8 mouse cellular contexts compared by ENCODE assay signal in the genomic region with DNA sequence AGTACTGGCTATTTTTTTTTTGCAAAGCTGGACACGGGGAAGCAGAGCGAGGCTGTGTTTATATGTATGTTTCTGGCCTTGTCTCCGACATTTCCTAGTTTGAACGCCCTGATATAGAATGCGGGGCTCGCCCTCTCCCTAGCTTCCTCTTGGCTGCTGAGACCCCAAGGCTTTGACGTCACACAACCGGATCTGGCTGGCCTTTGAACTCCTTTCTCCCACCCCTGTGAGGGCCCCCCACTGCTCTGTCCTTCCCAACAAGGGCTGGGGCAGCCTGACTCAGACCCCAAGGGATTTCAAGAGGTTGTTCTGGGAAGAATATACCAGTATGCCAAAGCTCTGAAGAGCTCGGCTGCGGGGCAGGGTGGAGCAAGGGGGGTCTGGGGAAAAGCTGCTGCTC. TPM values are rescaled to one million over a fixed set of nuclear protein-coding genes. Genes with fewer than 3 reads are reported as not detected.
A peak's percentile ranks its signal among the peaks of the same experiment; 100 is the strongest.
DNase-seq lines count a peak whose midpoint lies in the region; ATAC-seq lines count a peak whose summit lies in the region.

No protein-coding gene starts in this region.

- peak; percentile 33 to 34 for DNase-seq in cerebellum, postnatal 10 days
- DNase-seq in cerebellum, adult 8-10 months = no peak
- DNase-seq in embryonic facial prominence, embryonic 14.5 days (ENCODE audit: low spot score) = peak; percentile 82
- peak; percentile 69 to 78 for DNase-seq in kidney, postnatal 4 days
- peak; percentile 65 for DNase-seq in testis, postnatal 10 days (ENCODE audit: low spot score)
- DNase-seq in frontal cortex, postnatal 25 days (ENCODE audit: low spot score in 2 of 2) = no peak

- H3K27ac ChIP-seq in embryonic facial prominence, embryonic 14.5 days (replicated peaks; ENCODE audit: low read depth, low read length) = peak overlapping the region; percentile 59; the same call in 1 of the 2 replicates
- H3K27ac ChIP-seq in heart, embryonic 15.5 days = peak overlapping the region; percentile 74

- H3K4me1 ChIP-seq in embryonic facial prominence, embryonic 14.5 days (ENCODE audit: control insufficient read depth, insufficient read depth, low read length) = peaks cover 26% of the 10 kb centered on the region
- peaks cover 25% of the 10 kb centered on the region for H3K4me1 ChIP-seq in heart, embryonic 15.5 days (replicated peaks)

- H3K4me2 ChIP-seq in embryonic facial prominence, embryonic 14.5 days (ENCODE audit: low read depth, low read length) = peak overlapping the region; percentile 55
- peak overlapping the region; percentile 62 for H3K4me2 ChIP-seq in heart, embryonic 15.5 days

- WGBS in embryonic facial prominence, embryonic 14.5 days = 2% methylated on average over 10 of the region's 10 CpGs
- WGBS in heart, embryonic 15.5 days = 2% methylated on average over 10 of the region's 10 CpGs

- peak overlapping the region; percentile 36 for H3K4me3 ChIP-seq in embryonic facial prominence, embryonic 14.5 days (ENCODE audit: low read depth, low read length)
- H3K4me3 ChIP-seq in heart, embryonic 15.5 days = peak overlapping the region; percentile 56

- H3K9me3 ChIP-seq in embryonic facial prominence, embryonic 14.5 days (ENCODE audit: control insufficient read depth, low read length) = no peaks in the 10 kb centered on the region
- H3K9me3 ChIP-seq in heart, embryonic 15.5 days (replicated peaks) = no peaks in the 10 kb centered on the region

- H3K27me3 ChIP-seq in embryonic facial prominence, embryonic 14.5 days (replicated peaks; ENCODE audit: control insufficient read depth, insufficient read depth, low read length) = no peaks in the 10 kb centered on the region
- H3K27me3 ChIP-seq in heart, embryonic 15.5 days = no peaks in the 10 kb centered on the region

- no peaks in the 10 kb centered on the region for H3K36me3 ChIP-seq in embryonic facial prominence, embryonic 14.5 days (ENCODE audit: control insufficient read depth, insufficient read depth, low read length)
- H3K36me3 ChIP-seq in heart, embryonic 15.5 days = no peaks in the 10 kb centered on the region

- H3K9ac ChIP-seq in embryonic facial prominence, embryonic 14.5 days (ENCODE audit: low read depth, low read length) = peak overlapping the region; percentile 39
- peak overlapping the region; percentile 50 for H3K9ac ChIP-seq in heart, embryonic 15.5 days

- ATAC-seq in embryonic facial prominence, embryonic 14.5 days (ENCODE audit: low read depth) = peak; percentile 42
- ATAC-seq in heart, embryonic 15.5 days (replicated peaks; ENCODE audit: insufficient number of reproducible peaks, insufficient read depth, low FRiP score, low read depth) = peak; percentile 68
- 0 out of 2 replicates have a peak, but pooled peaks have one; percentile 44 for ATAC-seq in megakaryocyte-erythroid progenitor cell, adult 5-6 weeks (replicated peaks; ENCODE audit: low FRiP score, low TSS enrichment, poor library complexity, severe bottlenecking)

RNA-seq across cellular contexts. Expression of gene Polr2b, which starts 48.4 kb away (rescaled TPM):
- polyA plus RNA-seq in embryonic facial prominence, embryonic 14.5 days (2014; fragmentation: Nextera tagmentation; extraction: Ambion mirVana) = 53.9 and 62.1 TPM in 2 replicates
- polyA plus RNA-seq in heart, embryonic 15.5 days (2015; fragmentation: Nextera tagmentation; extraction: Ambion mirVana) = 32.7 and 39.2 TPM in 2 replicates
- 104 and 110 TPM in 2 replicates for total RNA-seq in megakaryocyte-erythroid progenitor cell, adult 5-6 weeks (2014; fragmentation: Nextera tagmentation)
- 195 TPM in 2 replicates for total RNA-seq in megakaryocyte-erythroid progenitor cell, adult 5-6 weeks (2017)

RNA-seq across cellular contexts. Expression of gene Noa1, which starts 48.5 kb away (rescaled TPM):
- polyA plus RNA-seq in embryonic facial prominence, embryonic 14.5 days (2014; fragmentation: Nextera tagmentation; extraction: Ambion mirVana) = 25.6 and 25.7 TPM in 2 replicates
- 20.6 and 21.6 TPM in 2 replicates for polyA plus RNA-seq in heart, embryonic 15.5 days (2015; fragmentation: Nextera tagmentation; extraction: Ambion mirVana)
- total RNA-seq in megakaryocyte-erythroid progenitor cell, adult 5-6 weeks (2014; fragmentation: Nextera tagmentation) = 76.9 and 79.7 TPM in 2 replicates
- 40.8 and 45.1 TPM in 2 replicates for total RNA-seq in megakaryocyte-erythroid progenitor cell, adult 5-6 weeks (2017)

RNA-seq across cellular contexts. Expression of gene Igfbp7, which starts 49.5 kb away (rescaled TPM):
- 85.8 and 119 TPM in 2 replicates for polyA plus RNA-seq in embryonic facial prominence, embryonic 14.5 days (2014; fragmentation: Nextera tagmentation; extraction: Ambion mirVana)
- 74.2 and 78.7 TPM in 2 replicates for polyA plus RNA-seq in heart, embryonic 15.5 days (2015; fragmentation: Nextera tagmentation; extraction: Ambion mirVana)
- total RNA-seq in megakaryocyte-erythroid progenitor cell, adult 5-6 weeks (2014; fragmentation: Nextera tagmentation) = 0.42 TPM in 1 of 2 replicates, not detected in the other
- total RNA-seq in megakaryocyte-erythroid progenitor cell, adult 5-6 weeks (2017) = not detected in 2 replicates

Comparison
In these comparisons a context has a peak if more than half of its experiments do, and no peak if none do; other contexts are left out.
1. DNase-seq: peak in cerebellum, postnatal 10 days (2 of 2), embryonic facial prominence, embryonic 14.5 days (single experiment), kidney, postnatal 4 days (2 of 2) and testis, postnatal 10 days (single experiment); none in cerebellum, adult 8-10 months (single experiment) and frontal cortex, postnatal 25 days (0 of 2).
2. Peak in every context shown above with its lines, with median percentiles within 50 percentile points of each other: ATAC-seq.